Mouse (Mus musculus) E14TG2a.4 (cell line): Measurements from ENCODE around the gene Tank.

Experiments
- H3K27me3 ChIP-seq: 2 replicates; pipeline ENCODE4 v1.6.1; 2014; ENCODE audit warnings: low read length, control low read depth; ENCODE audit not compliant: insufficient read depth
- H3K36me3 ChIP-seq: 2 replicates; pipeline ENCODE4 v1.6.1; 2014; ENCODE audit warnings: low read length, control low read depth; ENCODE audit not compliant: insufficient read depth
- H3K4me1 ChIP-seq: replicated peaks from 2 replicates; pipeline ENCODE4 v1.6.1; 2014; ENCODE audit warnings: low read depth, low read length, control low read depth
- H3K4me3 ChIP-seq: replicated peaks from 2 replicates; pipeline ENCODE4 v1.5.1; 2014; ENCODE audit warnings: mild to moderate bottlenecking, low read length
- H3K9me3 ChIP-seq: 2 replicates; pipeline ENCODE4 v1.6.1; 2014; ENCODE audit warnings: low read length, control low read depth
- CTCF ChIP-seq: conservative IDR thresholded peaks from 2 replicates; pipeline ENCODE4 v1.5.1; 2014; ENCODE audit warnings: low read length
- NANOG ChIP-seq: IDR thresholded peaks from 2 replicates; pipeline ENCODE4 v1.6.1; 2014; ENCODE audit warnings: borderline replicate concordance, low read length, mixed read lengths
- POU5F1 ChIP-seq: IDR thresholded peaks from 2 replicates; pipeline ENCODE4 v1.6.1; 2014; ENCODE audit warnings: low read length, borderline replicate concordance

Tank gene

DNA sequence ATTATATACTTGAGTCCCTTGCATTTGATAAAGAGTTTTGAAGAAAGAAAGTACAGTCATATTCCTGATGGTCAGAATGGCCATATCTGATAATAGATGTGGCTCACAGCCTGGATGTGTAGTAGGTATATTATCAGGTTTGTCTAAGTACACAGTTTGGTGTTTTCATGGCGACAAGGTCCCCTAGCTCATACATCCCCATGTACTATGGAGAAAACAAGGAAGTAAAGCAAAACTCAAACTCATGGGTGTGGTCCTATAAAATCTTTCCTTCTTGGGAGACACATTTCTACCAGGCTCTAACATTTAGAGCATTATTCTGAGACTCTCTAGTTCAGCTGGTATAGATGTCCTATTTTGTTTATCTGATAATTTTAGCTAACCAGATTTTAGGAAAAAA, 21.3 kb downstream of the Tank start:
- Histone ChIP-seq H3K4me1 (peaks cover 6% of the 10 kb centered on the region), H3K27me3 (peaks cover 2% of the 10 kb centered on the region; the same call in 1 of the 2 replicates), H3K4me3 (no peak overlapping the region), H3K9me3 (no peaks in the 10 kb centered on the region), H3K36me3 (no peaks in the 10 kb centered on the region)
- TF ChIP-seq POU5F1 (no peak), NANOG (no peak)

DNA sequence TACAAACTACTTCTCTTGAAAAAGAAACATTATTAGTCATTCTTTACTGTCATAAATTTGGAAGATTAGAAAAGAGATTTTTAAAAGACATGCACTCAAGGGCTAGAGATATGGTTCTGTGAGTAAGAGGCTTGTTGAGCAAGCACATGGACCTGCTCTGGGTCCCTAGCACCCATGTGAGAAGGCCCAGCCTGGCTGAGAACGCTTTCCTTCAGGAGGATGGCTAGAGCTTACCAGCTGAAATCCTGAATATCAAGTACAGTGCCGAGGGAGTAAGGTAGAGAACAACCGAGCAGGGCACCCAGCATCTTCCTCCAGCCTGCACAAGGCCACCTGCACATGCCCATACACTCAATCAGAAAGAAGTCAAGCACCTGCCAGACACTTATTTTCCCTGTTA, 25.1 kb downstream of the Tank start:
- Histone ChIP-seq H3K27me3 (no peaks in the 10 kb centered on the region), H3K4me3 (no peak overlapping the region), H3K36me3 (no peaks in the 10 kb centered on the region), H3K9me3 (no peaks in the 10 kb centered on the region), H3K4me1 (no peaks in the 10 kb centered on the region)
- no peak for TF ChIP-seq POU5F1

DNA sequence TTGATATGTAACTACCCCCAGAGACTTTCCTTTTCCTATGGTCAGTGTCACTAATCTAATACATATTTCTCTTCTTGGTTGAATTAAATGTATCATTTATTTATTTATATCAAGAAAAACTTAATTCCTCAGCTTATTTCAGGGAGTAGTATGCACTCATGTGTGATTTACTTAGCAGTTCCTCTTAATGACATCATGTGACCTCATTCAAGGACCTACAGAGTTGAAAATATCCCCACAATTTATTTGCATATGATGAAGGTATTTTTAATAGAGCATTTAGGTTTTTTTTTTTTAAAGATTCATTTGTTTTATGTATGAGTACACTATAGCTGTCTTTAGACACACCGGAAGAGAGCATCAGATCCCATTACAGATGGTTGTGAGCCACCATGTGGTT, 28.6 kb downstream of the Tank start:
- H3K4me3 ChIP-seq = no peak overlapping the region
- no peaks in the 10 kb centered on the region for H3K27me3 ChIP-seq
- no peaks in the 10 kb centered on the region for H3K36me3 ChIP-seq
- H3K9me3 ChIP-seq = no peaks in the 10 kb centered on the region
- TF ChIP-seq CTCF (no peak), NANOG (no peak), POU5F1 (no peak)
- H3K4me1 ChIP-seq = no peaks in the 10 kb centered on the region

GRCm38 (mm10) chr2:61623996-61624395, 45.6 kb downstream of the Tank start:
- Histone ChIP-seq H3K36me3 (no peaks in the 10 kb centered on the region), H3K4me1 (no peaks in the 10 kb centered on the region), H3K4me3 (no peak overlapping the region), H3K27me3 (no peaks in the 10 kb centered on the region), H3K9me3 (peaks cover 5% of the 10 kb centered on the region; the same call in 1 of the 2 replicates)
- TF ChIP-seq NANOG = no peak
- TF ChIP-seq POU5F1 = no peak
- no peak for TF ChIP-seq CTCF

DNA sequence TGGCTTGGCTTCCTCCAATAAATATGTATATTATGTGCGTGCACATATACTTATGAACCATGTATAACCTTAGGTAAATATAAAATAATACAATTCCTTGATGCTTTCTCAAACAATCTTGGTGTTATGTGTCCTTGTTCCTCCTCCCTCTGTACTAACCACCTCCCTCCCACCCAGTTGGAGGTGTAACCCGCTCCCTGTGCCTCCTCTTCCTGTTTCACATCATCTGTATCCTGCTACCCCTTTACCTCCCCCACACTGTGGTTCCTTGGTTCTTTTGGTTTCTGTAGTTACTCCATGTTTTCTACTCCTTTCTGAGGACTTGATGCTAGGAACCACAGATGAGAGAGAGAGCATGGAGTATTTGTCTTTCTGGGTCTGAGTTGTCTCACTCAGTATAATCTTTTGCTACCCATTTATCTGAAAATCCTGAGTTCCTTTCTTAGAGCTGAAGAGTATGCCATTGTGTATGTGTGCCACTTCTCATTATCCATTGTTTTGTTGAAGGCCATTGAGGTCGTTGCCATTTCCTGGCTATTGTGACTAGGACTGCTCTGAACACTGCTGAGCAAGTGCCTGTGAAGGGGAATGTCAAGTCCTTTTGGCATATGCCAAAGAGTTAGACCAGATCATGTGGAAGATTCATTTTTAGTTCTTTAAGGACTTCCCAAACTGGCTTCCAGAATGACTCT, 52.6 kb downstream of the Tank start:
- Histone ChIP-seq H3K4me3 (no peak overlapping the region), H3K27me3 (no peaks in the 10 kb centered on the region), H3K36me3 (no peaks in the 10 kb centered on the region), H3K9me3 (no peaks in the 10 kb centered on the region), H3K4me1 (peaks cover 5% of the 10 kb centered on the region)
- TF ChIP-seq CTCF = no peak
- TF ChIP-seq POU5F1 = no peak
- TF ChIP-seq NANOG = peak; percentile 28; the same call in 1 of the 2 replicates

DNA sequence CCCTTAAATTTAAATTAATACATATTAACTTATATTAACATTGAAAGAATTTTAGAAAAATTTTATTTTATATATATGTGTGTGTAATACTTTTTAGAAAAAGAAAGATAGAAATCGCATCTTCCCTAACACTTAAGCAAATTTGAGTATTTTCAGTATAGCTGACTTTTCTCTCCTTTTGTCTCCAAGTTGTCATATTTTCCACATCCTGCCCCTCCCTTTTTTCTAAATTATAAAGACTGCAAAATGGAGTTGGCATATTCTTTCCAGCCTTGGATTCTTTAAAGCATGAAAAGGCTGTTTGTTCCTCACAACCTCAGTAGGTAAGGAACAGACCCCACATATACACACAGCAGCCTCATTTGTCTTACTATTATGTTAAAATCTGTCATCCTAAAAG, 56.7 kb downstream of the Tank start:
- no peak for TF ChIP-seq POU5F1
- TF ChIP-seq CTCF = no peak
- no peak for TF ChIP-seq NANOG
- Histone ChIP-seq H3K36me3 (no peaks in the 10 kb centered on the region), H3K4me1 (peaks cover 5% of the 10 kb centered on the region), H3K9me3 (no peaks in the 10 kb centered on the region), H3K4me3 (no peak overlapping the region), H3K27me3 (no peaks in the 10 kb centered on the region)

- no peak overlapping the region for H3K4me3 ChIP-seq
- TF ChIP-seq CTCF = no peak
- H3K27me3 ChIP-seq = no peaks in the 10 kb centered on the region
- no peaks in the 10 kb centered on the region for H3K36me3 ChIP-seq
- H3K4me1 ChIP-seq = no peaks in the 10 kb centered on the region
- H3K9me3 ChIP-seq = no peaks in the 10 kb centered on the region
Measured at GRCm38 (mm10) chr2:61638182-61638581, 59.8 kb downstream of the Tank start.

- Histone ChIP-seq H3K4me1 (no peaks in the 10 kb centered on the region), H3K36me3 (no peaks in the 10 kb centered on the region), H3K9me3 (no peaks in the 10 kb centered on the region), H3K4me3 (no peak overlapping the region), H3K27me3 (no peaks in the 10 kb centered on the region)
- TF ChIP-seq CTCF (peak; percentile 65), POU5F1 (no peak)
Measured at GRCm38 (mm10) chr2:61642452-61643368, 64.3 kb downstream of the Tank start.

DNA sequence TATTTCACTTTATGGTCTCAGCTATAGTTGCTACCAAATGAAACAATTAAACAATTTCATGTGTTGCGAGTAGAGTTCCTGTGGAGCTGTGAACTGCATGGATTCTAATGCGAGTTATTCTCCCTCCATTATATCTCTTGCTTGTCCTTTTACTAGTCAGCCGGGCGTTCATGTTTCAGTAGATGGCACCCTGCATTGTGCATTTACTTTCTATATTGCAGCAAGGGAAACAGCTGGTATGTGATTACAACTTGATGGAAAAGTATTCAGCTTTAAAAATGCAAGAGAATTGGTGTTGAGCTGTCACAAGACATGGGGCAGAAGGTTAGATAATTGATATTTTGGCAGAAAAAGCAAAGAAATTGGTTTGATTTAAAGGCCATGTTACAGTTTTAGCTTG, 72.8 kb downstream of the Tank start:
- no peak for TF ChIP-seq CTCF
- no peak for TF ChIP-seq POU5F1
- TF ChIP-seq NANOG = no peak
- H3K27me3 ChIP-seq = peaks cover 23% of the 10 kb centered on the region
- peaks cover 11% of the 10 kb centered on the region for H3K4me1 ChIP-seq
- no peak overlapping the region for H3K4me3 ChIP-seq
- no peaks in the 10 kb centered on the region for H3K36me3 ChIP-seq
- no peaks in the 10 kb centered on the region for H3K9me3 ChIP-seq
